Mouse (Mus musculus) midbrain, embryonic 16.5 days (tissue): ENCODE measurements at regions not wholly inside any gene's neighbourhood (a gene's known extent, or its start where the extent isn't known, plus 50 kb on each side); places are given as distances from the start of the nearest gene placed in this dataset.

Experiments
- ATAC-seq: fragments of 200-750 bp; cut with Nextera tagmentation; 2 replicates; pipeline ENCODE4 v1.8.0; 2017; ENCODE audit warnings: moderate TSS enrichment
- H3K27ac ChIP-seq: fragments of 300-500 bp; sonication (generic); 2 replicates; pipeline ENCODE4 v1.5.1; 2014; ENCODE audit warnings: mild to moderate bottlenecking, low read length, mixed read lengths
- H3K27me3 ChIP-seq: fragments of 300-500 bp; sonication (generic); 2 replicates; pipeline ENCODE4 v1.6.1; 2014; ENCODE audit warnings: low read depth, low read length, mixed read lengths; ENCODE audit not compliant: control insufficient read depth, insufficient read depth
- H3K36me3 ChIP-seq: fragments of 300-500 bp; sonication (generic); 2 replicates; pipeline ENCODE4 v1.6.1; 2014; ENCODE audit warnings: mild to moderate bottlenecking, low read length, moderate library complexity, mixed read lengths; ENCODE audit not compliant: control insufficient read depth, insufficient read depth
- H3K4me1 ChIP-seq: fragments of 300-500 bp; sonication (generic); 2 replicates; pipeline ENCODE4 v1.6.1; 2014; ENCODE audit warnings: mild to moderate bottlenecking, low read length, mixed read lengths; ENCODE audit not compliant: control insufficient read depth, insufficient read depth
- H3K4me2 ChIP-seq: fragments of 300-500 bp; sonication (generic); 2 replicates; pipeline ENCODE4 v1.6.1; 2014; ENCODE audit warnings: mild to moderate bottlenecking, low read length, mixed read lengths
- H3K4me3 ChIP-seq: fragments of 300-500 bp; sonication (generic); 2 replicates; pipeline ENCODE4 v1.5.1; 2014; ENCODE audit warnings: low read depth, mild to moderate bottlenecking, low read length, moderate library complexity, mixed read lengths
- H3K9ac ChIP-seq: fragments of 300-500 bp; sonication (generic); 2 replicates; pipeline ENCODE4 v1.6.1; 2014; ENCODE audit warnings: low read depth, low read length, mixed read lengths
- H3K9me3 ChIP-seq: fragments of 300-500 bp; sonication (generic); replicated peaks from 2 replicates; pipeline ENCODE4 v1.6.1; 2014; ENCODE audit warnings: mild to moderate bottlenecking, low read length, mixed read lengths; ENCODE audit not compliant: control insufficient read depth, poor library complexity, severe bottlenecking
- WGBS: fragments of 180-500 bp; shearing (Covaris S2); extraction: QIAGEN DNeasy Blood & Tissue Kit; methylation state at CpG from one replicate; pipeline ENCODE4 v1.1.7; 2014; 5-methylcytosine and 5-hydroxymethylcytosine counted together

DNA sequence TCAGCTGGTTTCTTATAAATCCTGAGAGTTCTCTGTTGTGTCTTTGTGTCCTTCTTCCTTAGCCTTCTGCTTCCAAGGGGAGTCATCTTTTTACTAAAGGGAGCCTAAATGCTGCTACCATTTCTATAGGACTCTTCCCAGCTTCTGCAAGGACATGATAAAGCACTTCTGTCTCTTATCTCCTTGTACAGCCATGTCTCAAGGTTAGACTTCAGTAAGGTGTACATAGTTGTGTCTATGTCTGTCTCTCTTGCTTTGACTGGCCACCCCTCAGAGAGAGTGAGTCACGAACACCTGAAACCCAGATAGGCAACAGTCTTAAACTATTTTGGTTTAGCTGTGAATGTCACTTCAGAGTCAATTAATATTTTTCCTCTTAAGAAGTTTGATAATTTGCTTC is 353.0 kb downstream of the Btg1 start:
- Histone ChIP-seq H3K27ac (no peak overlapping the region), H3K4me3 (no peak overlapping the region), H3K9ac (no peak overlapping the region), H3K36me3 (no peaks in the 10 kb centered on the region), H3K4me2 (no peak overlapping the region), H3K4me1 (no peaks in the 10 kb centered on the region), H3K27me3 (no peaks in the 10 kb centered on the region), H3K9me3 (no peaks in the 10 kb centered on the region)
- 97% methylated on average over 1 of the region's 1 CpGs for WGBS
- ATAC-seq: no peak

GRCm38 (mm10) chr10:96970737-96971136 is 353.9 kb downstream of the Btg1 start:
- H3K36me3 ChIP-seq: no peaks in the 10 kb centered on the region

DNA sequence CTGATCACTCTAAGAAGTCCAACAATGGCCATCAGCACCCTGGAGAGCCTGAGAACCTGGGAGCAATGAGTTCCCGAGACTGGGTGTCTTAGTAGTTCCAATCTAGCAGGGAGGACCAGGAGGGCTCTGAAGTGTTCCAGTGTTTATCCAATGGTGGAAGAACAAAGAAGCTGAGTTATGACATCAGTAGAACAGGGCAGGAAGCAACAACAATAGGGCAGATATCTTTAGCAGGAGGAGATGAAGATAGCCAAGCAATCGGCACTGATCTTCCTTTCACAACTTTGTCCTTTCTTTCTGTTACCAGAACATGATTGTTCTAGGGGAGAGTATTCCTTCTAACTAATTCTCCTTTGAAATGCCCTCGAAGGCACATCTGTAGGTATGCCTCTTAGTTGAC is 355.0 kb downstream of the Btg1 start:
- no peaks in the 10 kb centered on the region for H3K36me3 ChIP-seq
- H3K4me3 ChIP-seq: no peak overlapping the region
- H3K4me1 ChIP-seq: no peaks in the 10 kb centered on the region
- WGBS: 83% methylated on average over 3 of the region's 3 CpGs
- no peaks in the 10 kb centered on the region for H3K27me3 ChIP-seq
- no peaks in the 10 kb centered on the region for H3K9me3 ChIP-seq
- no peak overlapping the region for H3K4me2 ChIP-seq
- ATAC-seq: no peak
- H3K27ac ChIP-seq: no peak overlapping the region
- no peak overlapping the region for H3K9ac ChIP-seq

More at GRCm38 (mm10) chr10:96970737-96971136, 353.9 kb downstream of the Btg1 start:
- no peak for ATAC-seq
- Histone ChIP-seq H3K4me3 (no peak overlapping the region), H3K27me3 (no peaks in the 10 kb centered on the region), H3K9me3 (no peaks in the 10 kb centered on the region), H3K9ac (no peak overlapping the region), H3K4me2 (no peak overlapping the region), H3K4me1 (no peaks in the 10 kb centered on the region), H3K27ac (no peak overlapping the region)
- WGBS: 51% methylated on average over 4 of the region's 4 CpGs

DNA sequence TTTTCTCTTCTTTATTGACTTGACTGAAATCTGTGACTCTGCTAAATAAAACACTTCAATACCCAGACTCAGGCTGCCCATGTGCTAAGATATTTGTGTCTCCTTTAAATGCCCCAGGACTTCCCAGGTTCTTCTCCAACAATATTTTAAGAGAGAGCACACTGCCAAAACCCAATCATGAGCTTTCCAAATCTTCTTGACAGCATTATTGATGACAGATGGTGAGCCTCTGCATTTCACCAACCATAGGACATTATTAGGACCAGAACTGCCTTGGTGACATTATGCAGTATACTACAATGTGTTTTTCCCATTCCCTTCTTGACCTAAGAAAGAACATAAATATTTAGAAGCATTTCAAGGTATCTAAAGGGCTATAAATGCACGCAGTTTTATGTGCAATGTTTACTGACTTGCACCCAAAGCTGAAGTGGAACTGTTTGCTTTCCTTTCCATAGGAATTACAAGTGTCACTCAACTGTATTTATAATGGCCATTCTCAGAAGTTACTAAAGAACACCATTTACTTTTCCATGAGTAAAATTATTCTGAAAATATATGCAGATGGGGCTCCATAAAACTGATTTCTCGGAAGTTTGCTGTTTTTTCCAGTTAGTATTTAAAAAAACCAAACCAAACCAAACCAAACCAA is 357.6 kb downstream of the Btg1 start:
- 90% methylated on average over 2 of the region's 2 CpGs for WGBS
- H3K4me1 ChIP-seq: no peaks in the 10 kb centered on the region
- ATAC-seq: no peak

GRCm38 (mm10) chr10:96976691-96977090 is 359.9 kb downstream of the Btg1 start:
- no peak overlapping the region for H3K9ac ChIP-seq
- ATAC-seq: no peak
- no peak overlapping the region for H3K27ac ChIP-seq
- no peak overlapping the region for H3K4me2 ChIP-seq
- H3K36me3 ChIP-seq: no peaks in the 10 kb centered on the region
- H3K4me3 ChIP-seq: no peak overlapping the region
- H3K27me3 ChIP-seq: no peaks in the 10 kb centered on the region
- H3K4me1 ChIP-seq: peaks cover 2% of the 10 kb centered on the region; the same call in 1 of the 2 replicates
- no peaks in the 10 kb centered on the region for H3K9me3 ChIP-seq

More for the DNA sequence above, 357.6 kb downstream of the Btg1 start:
- H3K27me3 ChIP-seq: no peaks in the 10 kb centered on the region
- no peaks in the 10 kb centered on the region for H3K36me3 ChIP-seq
- no peaks in the 10 kb centered on the region for H3K9me3 ChIP-seq
- no peak overlapping the region for H3K9ac ChIP-seq
- H3K4me3 ChIP-seq: no peak overlapping the region
- no peak overlapping the region for H3K27ac ChIP-seq
- no peak overlapping the region for H3K4me2 ChIP-seq

DNA sequence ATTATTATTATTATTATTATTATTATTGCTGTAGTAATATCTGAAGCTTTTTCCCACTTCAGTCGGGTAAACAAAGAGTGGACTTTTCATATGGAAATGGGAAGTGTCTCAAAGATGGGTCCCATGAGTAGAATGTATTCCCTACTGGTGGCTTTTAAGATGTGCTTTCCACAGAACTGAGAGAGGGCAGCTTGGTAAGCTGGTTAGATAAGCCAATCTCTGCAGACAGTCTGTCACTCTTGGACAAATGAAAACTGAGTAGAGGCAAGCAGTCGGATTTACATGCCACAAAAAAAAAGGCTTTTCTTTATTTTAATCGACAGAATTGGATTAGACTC is 363.7 kb downstream of the Btg1 start:
- WGBS: 11% methylated on average over 3 of the region's 3 CpGs
- H3K27me3 ChIP-seq: no peaks in the 10 kb centered on the region
- peak; percentile 81 for ATAC-seq
- no peak overlapping the region for H3K4me2 ChIP-seq
- no peaks in the 10 kb centered on the region for H3K9me3 ChIP-seq
- no peak overlapping the region for H3K9ac ChIP-seq
- no peaks in the 10 kb centered on the region for H3K36me3 ChIP-seq
- peak overlapping the region; percentile 61; the same call in 1 of the 2 replicates for H3K27ac ChIP-seq
- no peak overlapping the region for H3K4me3 ChIP-seq
- H3K4me1 ChIP-seq: peaks cover 2% of the 10 kb centered on the region; the same call in 1 of the 2 replicates

DNA sequence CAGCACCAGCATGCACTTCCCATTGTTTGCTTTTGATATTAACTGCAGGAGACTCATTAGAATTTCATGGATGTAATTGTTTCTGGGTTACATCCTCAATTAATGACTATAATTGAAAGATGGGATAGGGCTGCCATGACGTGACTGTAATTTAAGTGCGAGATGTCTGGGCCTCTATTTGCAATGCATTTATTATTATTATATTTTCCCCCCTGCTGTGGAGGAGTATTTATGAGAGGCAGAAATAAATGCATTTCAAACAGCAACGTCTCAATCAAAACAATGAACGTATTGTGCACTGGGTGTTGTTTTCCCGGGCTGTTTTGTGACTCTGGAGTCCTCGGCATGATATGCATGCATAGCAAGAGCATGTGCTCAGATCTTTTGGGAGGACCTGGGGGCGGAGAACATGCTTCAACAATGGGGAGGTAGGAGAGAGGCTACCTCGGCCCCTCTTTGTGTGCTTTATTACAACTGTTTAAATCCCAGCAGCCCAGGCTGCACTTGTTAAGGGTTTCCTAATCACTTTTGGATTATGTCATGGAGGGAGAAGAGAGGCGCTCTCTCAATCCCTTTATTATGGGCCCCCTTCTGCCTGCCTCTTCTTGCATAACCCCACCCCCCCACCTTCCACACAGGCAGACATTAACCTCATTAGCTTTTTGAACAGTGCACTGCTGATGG is 364.2 kb downstream of the Btg1 start:
- Histone ChIP-seq H3K4me2 (peak overlapping the region; percentile 14; the same call in 1 of the 2 replicates), H3K27me3 (no peaks in the 10 kb centered on the region), H3K27ac (peak overlapping the region; percentile 61), H3K4me1 (peaks cover 2% of the 10 kb centered on the region; the same call in 1 of the 2 replicates), H3K9me3 (no peaks in the 10 kb centered on the region), H3K4me3 (no peak overlapping the region), H3K36me3 (no peaks in the 10 kb centered on the region), H3K9ac (no peak overlapping the region)
- peak; percentile 87 for ATAC-seq
- WGBS: 8% methylated on average over 9 of the region's 9 CpGs

DNA sequence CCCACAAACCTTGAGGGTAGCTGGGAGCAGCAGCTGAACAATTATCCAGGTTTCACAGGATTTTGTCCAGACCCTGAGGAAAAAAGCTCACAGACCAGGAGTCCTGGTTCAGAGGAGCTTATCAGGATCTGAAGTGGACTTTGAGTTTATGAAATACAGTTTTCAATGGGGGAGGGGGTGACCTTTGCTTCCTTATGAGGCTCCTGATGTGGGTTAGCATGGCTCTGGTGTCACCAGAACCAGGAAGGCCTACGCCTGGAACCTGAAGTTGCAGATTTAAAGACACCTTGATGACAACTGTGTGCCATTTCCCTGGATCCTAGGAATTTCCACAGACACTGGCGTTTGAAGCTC is 364.7 kb downstream of the Btg1 start:
- H3K9ac ChIP-seq: no peak overlapping the region
- peaks cover 2% of the 10 kb centered on the region; the same call in 1 of the 2 replicates for H3K4me1 ChIP-seq
- H3K27ac ChIP-seq: peak overlapping the region; percentile 61
- no peaks in the 10 kb centered on the region for H3K9me3 ChIP-seq
- WGBS: 60% methylated on average over 2 of the region's 2 CpGs
- H3K4me2 ChIP-seq: no peak overlapping the region
- 0 out of 2 replicates have a peak, but pooled peaks have one; percentile 20 for ATAC-seq
- no peaks in the 10 kb centered on the region for H3K27me3 ChIP-seq
- no peaks in the 10 kb centered on the region for H3K36me3 ChIP-seq
- H3K4me3 ChIP-seq: no peak overlapping the region

GRCm38 (mm10) chr10:97000871-97001270 is 384.1 kb downstream of the Btg1 start:
- Histone ChIP-seq H3K27ac (no peak overlapping the region), H3K4me1 (no peaks in the 10 kb centered on the region), H3K27me3 (no peaks in the 10 kb centered on the region), H3K9ac (no peak overlapping the region), H3K4me2 (no peak overlapping the region), H3K9me3 (no peaks in the 10 kb centered on the region), H3K36me3 (no peaks in the 10 kb centered on the region), H3K4me3 (no peak overlapping the region)
- no peak for ATAC-seq
